Mouse (Mus musculus) limb, embryonic 13.5 days (tissue): ENCODE results near the gene Olfr1535. TPM values are rescaled to one million over a fixed set of nuclear protein-coding genes. Genes with fewer than 3 reads are reported as not detected.

ENCODE experiments used
- ATAC-seq: fragments of 200-750 bp; cut with Nextera tagmentation; 2 replicates; pipeline ENCODE4 v1.8.0; 2017; ENCODE audit warnings: low read depth, moderate number of reproducible peaks, moderate TSS enrichment; ENCODE audit not compliant: low FRiP score
- H3K27ac ChIP-seq: fragments of 300-500 bp; sonication (generic); 2 replicates; pipeline ENCODE4 v1.5.1; 2015; ENCODE audit warnings: inconsistent platforms, mild to moderate bottlenecking, moderate library complexity
- H3K27me3 ChIP-seq: fragments of 300-500 bp; sonication (generic); 2 replicates; pipeline ENCODE4 v1.6.1; 2015; ENCODE audit warnings: mild to moderate bottlenecking, inconsistent platforms
- H3K36me3 ChIP-seq: fragments of 300-500 bp; sonication (generic); 2 replicates; pipeline ENCODE4 v1.6.1; 2015; ENCODE audit warnings: inconsistent platforms, mild to moderate bottlenecking, moderate library complexity
- H3K4me1 ChIP-seq: fragments of 300-500 bp; sonication (generic); 2 replicates; pipeline ENCODE4 v1.6.1; 2015; ENCODE audit warnings: inconsistent platforms
- H3K4me2 ChIP-seq: fragments of 300-500 bp; sonication (generic); replicated peaks from 2 replicates; pipeline ENCODE4 v1.6.1; 2015; ENCODE audit warnings: inconsistent platforms, mild to moderate bottlenecking, moderate library complexity
- H3K4me3 ChIP-seq: fragments of 300-500 bp; sonication (generic); 2 replicates; pipeline ENCODE4 v1.5.1; 2015; ENCODE audit warnings: moderate library complexity, mild to moderate bottlenecking, inconsistent platforms
- H3K9ac ChIP-seq: fragments of 300-500 bp; sonication (generic); 2 replicates; pipeline ENCODE4 v1.6.1; 2015; ENCODE audit warnings: mild to moderate bottlenecking, inconsistent platforms
- H3K9me3 ChIP-seq: fragments of 300-500 bp; sonication (generic); 2 replicates; pipeline ENCODE4 v1.6.1; 2016; ENCODE audit warnings: inconsistent platforms
- WGBS: fragments of 180-500 bp; shearing (Covaris S2); methylation state at CpG from one replicate; pipeline ENCODE4 v1.1.7; 2015; 5-methylcytosine and 5-hydroxymethylcytosine counted together
- polyA plus RNA-seq: library from polyadenylated mRNA; unstranded; fragments of >200 nt; fragmentation: Nextera tagmentation; extraction: Ambion mirVana; gene quantifications from 2 replicates; pipeline ENCODE4 v1.2.1, GENCODE M21; 2015

Olfr1535 gene
- 0.05 TPM in 1 of 2 replicates, not detected in the other for polyA plus RNA-seq

- H3K27me3 ChIP-seq = no peaks in the 10 kb centered on the region
- no peaks in the 10 kb centered on the region for H3K9me3 ChIP-seq
- WGBS = 55% methylated on average over 1 of the region's 1 CpGs
- H3K4me1 ChIP-seq = no peaks in the 10 kb centered on the region
- ATAC-seq = no peak
- H3K27ac ChIP-seq = no peak within 1 kb of the TSS
- H3K36me3 ChIP-seq = no peaks in the 10 kb centered on the region
- H3K4me3 ChIP-seq = no peak within 1 kb of the TSS
- no peak within 1 kb of the TSS for H3K4me2 ChIP-seq
- no peak within 1 kb of the TSS for H3K9ac ChIP-seq
Observed at GRCm38 (mm10) chr13:21559793-21560192, at the start of gene Olfr1535. TSS of gene Olfr1535 (minus strand) at chr13:21559893.

- H3K4me2 ChIP-seq = no peak overlapping the region
- no peak overlapping the region for H3K4me3 ChIP-seq
- H3K9me3 ChIP-seq = no peaks in the 10 kb centered on the region
- H3K36me3 ChIP-seq = no peaks in the 10 kb centered on the region
- no peak overlapping the region for H3K9ac ChIP-seq
- no peak for ATAC-seq
- H3K27me3 ChIP-seq = no peaks in the 10 kb centered on the region
- no peak overlapping the region for H3K27ac ChIP-seq
- H3K4me1 ChIP-seq = no peaks in the 10 kb centered on the region
- 60% methylated on average over 2 of the region's 2 CpGs for WGBS
Observed at GRCm38 (mm10) chr13:21591618-21592017, 31.9 kb upstream of the Olfr1535 start.

GRCm38 (mm10) chr13:21581659-21582058 is 22.0 kb upstream of the Olfr1535 start, which contains the start of gene Olfr1364:
TSS of gene Olfr1364 (minus strand) at chr13:21581759.
- no peaks in the 10 kb centered on the region for H3K27me3 ChIP-seq
- H3K4me2 ChIP-seq = no peak within 1 kb of the TSS
- no peak within 1 kb of the TSS for H3K4me3 ChIP-seq
- ATAC-seq = no peak
- no peaks in the 10 kb centered on the region for H3K9me3 ChIP-seq
- WGBS = 87% methylated on average over 2 of the region's 2 CpGs
- no peak within 1 kb of the TSS for H3K27ac ChIP-seq
- H3K36me3 ChIP-seq = no peaks in the 10 kb centered on the region
- H3K9ac ChIP-seq = no peak within 1 kb of the TSS
- no peaks in the 10 kb centered on the region for H3K4me1 ChIP-seq

DNA sequence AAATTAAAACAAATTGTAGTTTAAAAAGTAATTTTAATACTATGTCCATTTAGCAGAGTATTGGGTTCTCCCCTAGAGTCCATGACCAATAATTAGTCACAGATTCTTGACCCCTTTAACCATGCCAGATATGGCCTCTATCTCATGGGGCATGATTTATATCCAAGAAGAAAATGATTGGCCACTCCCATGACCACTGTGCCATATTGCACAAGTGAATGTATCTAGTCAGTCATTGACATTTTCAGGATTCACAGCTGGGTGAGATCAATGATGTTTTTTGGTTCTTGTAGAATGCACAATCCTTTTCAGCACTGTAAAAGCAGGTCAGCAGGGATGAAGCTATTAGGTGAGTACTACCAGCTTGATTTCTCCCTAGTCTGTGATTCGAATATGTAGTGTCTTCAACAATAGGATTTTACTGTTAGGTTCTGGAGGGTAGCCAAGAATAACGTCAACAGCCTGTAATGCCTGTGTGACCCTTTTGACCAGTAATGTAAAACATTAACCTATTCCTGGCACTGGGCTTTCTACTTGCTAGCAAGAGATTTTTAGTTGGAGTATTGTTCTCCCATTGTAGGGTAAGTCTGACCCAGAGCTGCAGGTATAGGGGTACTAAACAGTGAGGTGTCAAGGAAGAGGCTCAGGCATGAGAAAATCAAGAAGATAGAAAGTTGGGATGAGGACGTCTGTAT is 9.1 kb downstream of the Olfr1535 start:
- 59% methylated on average over 3 of the region's 3 CpGs for WGBS
- no peaks in the 10 kb centered on the region for H3K9me3 ChIP-seq
- H3K27ac ChIP-seq = no peak overlapping the region
- no peaks in the 10 kb centered on the region for H3K4me1 ChIP-seq
- ATAC-seq = no peak
- no peak overlapping the region for H3K4me2 ChIP-seq
- H3K9ac ChIP-seq = no peak overlapping the region
- no peaks in the 10 kb centered on the region for H3K27me3 ChIP-seq
- H3K36me3 ChIP-seq = no peaks in the 10 kb centered on the region
- no peak overlapping the region for H3K4me3 ChIP-seq

DNA sequence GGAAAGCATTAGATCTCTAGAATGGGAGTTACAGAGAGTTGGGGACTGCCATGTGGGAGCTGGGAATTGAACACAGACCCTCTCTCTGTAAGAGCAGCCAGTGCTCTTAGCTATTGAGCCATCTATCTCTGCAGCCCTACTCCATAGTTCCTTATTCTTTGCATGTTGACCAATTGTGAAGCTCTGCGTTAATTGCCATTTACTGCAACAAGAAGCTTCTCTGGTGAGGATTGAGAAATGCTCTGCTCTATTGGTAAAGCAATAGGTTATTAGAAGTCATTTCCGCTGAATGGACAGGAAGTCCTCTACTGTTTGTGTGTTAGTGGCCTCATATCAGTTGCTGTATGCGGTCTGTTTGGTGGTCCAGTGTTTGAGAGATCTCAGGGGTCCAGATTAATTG is 10.2 kb downstream of the Olfr1535 start:
- Histone ChIP-seq H3K36me3 (no peaks in the 10 kb centered on the region), H3K4me3 (no peak overlapping the region), H3K27me3 (no peaks in the 10 kb centered on the region), H3K27ac (no peak overlapping the region), H3K4me1 (no peaks in the 10 kb centered on the region), H3K9me3 (no peaks in the 10 kb centered on the region), H3K4me2 (no peak overlapping the region), H3K9ac (no peak overlapping the region)
- ATAC-seq = no peak
- 89% methylated on average over 3 of the region's 3 CpGs for WGBS

- Histone ChIP-seq H3K27me3 (no peaks in the 10 kb centered on the region), H3K9me3 (no peaks in the 10 kb centered on the region), H3K27ac (no peak within 1 kb of the TSS), H3K4me2 (no peak within 1 kb of the TSS), H3K9ac (no peak within 1 kb of the TSS), H3K4me1 (no peaks in the 10 kb centered on the region), H3K4me3 (no peak within 1 kb of the TSS), H3K36me3 (no peaks in the 10 kb centered on the region)
- 62% methylated on average over 1 of the region's 1 CpGs for WGBS
- no peak for ATAC-seq
Observed at GRCm38 (mm10) chr13:21542708-21543107, 17.0 kb downstream of the Olfr1535 start, which contains the start of gene Olfr1366. TSS of gene Olfr1366 (minus strand) at chr13:21542808.

DNA sequence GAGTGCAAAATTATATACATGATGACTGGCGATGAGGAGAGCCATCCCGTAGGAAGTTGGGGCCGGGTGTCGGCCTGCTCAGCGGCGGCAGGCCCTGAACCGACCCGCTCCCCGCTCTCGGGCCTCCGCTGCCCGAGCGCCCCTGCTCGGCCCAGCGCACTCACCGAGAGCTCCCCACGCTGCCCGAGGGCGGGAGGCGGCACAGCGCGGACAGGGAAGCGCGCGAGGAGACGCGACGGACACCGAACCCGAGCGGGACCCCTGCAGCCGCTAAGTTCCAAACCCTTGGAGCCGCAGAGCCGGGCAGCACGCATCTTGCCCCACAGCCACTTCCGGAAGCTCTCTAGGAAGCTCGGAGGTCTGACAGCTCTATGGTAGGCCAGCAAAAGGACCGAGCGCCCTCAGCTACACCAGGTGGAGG is 28.9 kb downstream of the Olfr1535 start, which contains the start of gene Zkscan8:
Gene Zkscan8 (minus strand): TSS at position 340 of the 421 bp plus-strand sequence.
- no peaks in the 10 kb centered on the region for H3K27me3 ChIP-seq
- H3K4me3 ChIP-seq = peak within 1 kb of the TSS; percentile 77
- H3K36me3 ChIP-seq = peaks cover 13% of the 10 kb centered on the region
- H3K27ac ChIP-seq = peak within 1 kb of the TSS; percentile 95
- no peaks in the 10 kb centered on the region for H3K9me3 ChIP-seq
- H3K9ac ChIP-seq = peak within 1 kb of the TSS; percentile 98
- under 1% methylated on average over 39 of the region's 39 CpGs for WGBS
- ATAC-seq = peak; percentile 99
- H3K4me1 ChIP-seq = peaks cover 7% of the 10 kb centered on the region; the same call in 1 of the 2 replicates
- H3K4me2 ChIP-seq = peak within 1 kb of the TSS; percentile 68

DNA sequence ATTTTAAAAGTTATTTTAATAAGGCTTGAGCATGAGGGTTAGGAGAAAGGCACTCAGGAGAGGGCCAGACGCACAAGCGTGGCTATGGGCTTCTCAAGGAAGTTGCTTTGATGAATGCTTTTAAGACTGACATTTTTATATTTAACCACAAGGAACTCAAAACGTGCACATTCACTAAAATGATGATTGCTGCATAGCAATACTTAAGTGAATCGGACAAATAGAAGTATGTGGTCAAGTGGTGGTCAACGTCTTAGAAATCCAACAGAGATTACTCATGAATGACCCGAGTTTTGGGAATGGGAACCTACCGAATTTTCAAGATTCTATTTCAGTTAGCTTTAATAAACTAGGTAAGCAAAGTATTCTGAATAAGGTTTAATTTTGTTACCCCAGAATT is 29.6 kb downstream of the Olfr1535 start:
- Histone ChIP-seq H3K9ac (peak overlapping the region; percentile 39; the same call in 1 of the 2 replicates), H3K4me2 (peak overlapping the region; percentile 67), H3K4me3 (peak overlapping the region; percentile 77), H3K27me3 (no peaks in the 10 kb centered on the region), H3K36me3 (peaks cover 19% of the 10 kb centered on the region), H3K27ac (no peak overlapping the region), H3K4me1 (peaks cover 7% of the 10 kb centered on the region; the same call in 1 of the 2 replicates), H3K9me3 (no peaks in the 10 kb centered on the region)
- WGBS = 50% methylated on average over 7 of the region's 7 CpGs
- no peak for ATAC-seq

- no peaks in the 10 kb centered on the region for H3K36me3 ChIP-seq
- H3K9ac ChIP-seq = peak overlapping the region; percentile 65
- peak overlapping the region; percentile 63 for H3K4me3 ChIP-seq
- no peaks in the 10 kb centered on the region for H3K9me3 ChIP-seq
- no peaks in the 10 kb centered on the region for H3K27me3 ChIP-seq
- no peaks in the 10 kb centered on the region for H3K4me1 ChIP-seq
- peak overlapping the region; percentile 89 for H3K27ac ChIP-seq
- H3K4me2 ChIP-seq = peak overlapping the region; percentile 61
- ATAC-seq = peak; percentile 100
- WGBS = 1% methylated on average over 21 of the region's 21 CpGs
Observed at GRCm38 (mm10) chr13:21506221-21506649, 53.5 kb downstream of the Olfr1535 start.

Other genes starting within 250 kb of the Olfr1535 start
- gene Gpx6, start 247.8 kb downstream of the Olfr1535 start, polyA plus RNA-seq = 0.28 and 0.52 TPM in 2 replicates
- gene Olfr1367, start 213.0 kb downstream of the Olfr1535 start, polyA plus RNA-seq = not detected in 2 replicates
- gene Zscan12, start 197.1 kb downstream of the Olfr1535 start, polyA plus RNA-seq = 14.6 and 15.3 TPM in 2 replicates
- gene Zkscan3, start 157.1 kb downstream of the Olfr1535 start, polyA plus RNA-seq = 101 and 105 TPM in 2 replicates
- gene Pgbd1, start 118.8 kb downstream of the Olfr1535 start, polyA plus RNA-seq = 3.5 and 3.7 TPM in 2 replicates
- gene Zscan26, start 106.2 kb downstream of the Olfr1535 start, polyA plus RNA-seq = 37.8 and 37.9 TPM in 2 replicates
- 2.9 and 3.1 TPM in 2 replicates for gene Nkapl, start 91.4 kb downstream of the Olfr1535 start, polyA plus RNA-seq
- 4.0 and 4.9 TPM in 2 replicates for gene Zkscan4, start 81.0 kb downstream of the Olfr1535 start, polyA plus RNA-seq
- gene Gm10065, start 80.5 kb downstream of the Olfr1535 start, polyA plus RNA-seq = not detected in 2 replicates
- 0.14 and 0.49 TPM in 2 replicates for gene AK157302, start 64.7 kb downstream of the Olfr1535 start, polyA plus RNA-seq
- gene Gm11273, start 58.5 kb downstream of the Olfr1535 start, polyA plus RNA-seq = 6.4 and 6.9 TPM in 2 replicates
- gene Zkscan8, start 28.8 kb downstream of the Olfr1535 start, polyA plus RNA-seq = 7.0 and 8.2 TPM in 2 replicates
- gene Olfr1366, start 17.1 kb downstream of the Olfr1535 start, polyA plus RNA-seq = 0.10 and 0.15 TPM in 2 replicates
- gene Olfr1364, start 21.9 kb upstream of the Olfr1535 start, polyA plus RNA-seq = not detected in 2 replicates
- not detected in 2 replicates for gene Olfr1362, start 54.1 kb upstream of the Olfr1535 start, polyA plus RNA-seq
- gene Olfr11, start 82.6 kb upstream of the Olfr1535 start, polyA plus RNA-seq = not detected in 2 replicates
- not detected in 2 replicates for gene Olfr1361, start 103.5 kb upstream of the Olfr1535 start, polyA plus RNA-seq
- gene Olfr1360, start 117.5 kb upstream of the Olfr1535 start, polyA plus RNA-seq = not detected in 2 replicates
- not detected in 2 replicates for gene Olfr1359, start 138.2 kb upstream of the Olfr1535 start, polyA plus RNA-seq
- gene Hist1h2bl, start 156.2 kb upstream of the Olfr1535 start, polyA plus RNA-seq = 3.3 and 3.4 TPM in 2 replicates
- gene Hist1h2ai, start 156.5 kb upstream of the Olfr1535 start, polyA plus RNA-seq = 34.6 and 46.9 TPM in 2 replicates
- 22.6 and 23.4 TPM in 2 replicates for gene Hist1h3h, start 157.8 kb upstream of the Olfr1535 start, polyA plus RNA-seq
- 6.1 and 7.8 TPM in 2 replicates for gene Hist1h2bm, start 162.2 kb upstream of the Olfr1535 start, polyA plus RNA-seq
- 1.2 and 1.3 TPM in 2 replicates for gene Hist1h4j, start 175.2 kb upstream of the Olfr1535 start, polyA plus RNA-seq
- gene Hist1h4k, start 190.6 kb upstream of the Olfr1535 start, polyA plus RNA-seq = 4.0 and 8.4 TPM in 2 replicates
- gene Hist1h2ak, start 193.9 kb upstream of the Olfr1535 start, polyA plus RNA-seq = 39.8 and 57.2 TPM in 2 replicates
- gene Hist1h2bn, start 194.2 kb upstream of the Olfr1535 start, polyA plus RNA-seq = 4.4 and 5.9 TPM in 2 replicates
- gene Hist1h1b, start 220.7 kb upstream of the Olfr1535 start, polyA plus RNA-seq = 25.1 TPM in 2 replicates
- 133 and 146 TPM in 2 replicates for gene Hist1h3i, start 223.5 kb upstream of the Olfr1535 start, polyA plus RNA-seq
- gene Hist1h2an, start 227.3 kb upstream of the Olfr1535 start, polyA plus RNA-seq = 6.8 and 17.0 TPM in 2 replicates
- 3.3 TPM in 2 replicates for gene Hist1h2bp, start 227.6 kb upstream of the Olfr1535 start, polyA plus RNA-seq